Mouse (Mus musculus) hindbrain, embryonic 16.5 days (tissue): ENCODE data around the gene Gm39115. TPM values are rescaled to one million over a fixed set of nuclear protein-coding genes. Genes with fewer than 3 reads are reported as not detected.

Experiments
- ATAC-seq: fragments of 200-750 bp; cut with Nextera tagmentation; 2 replicates; pipeline ENCODE4 v1.8.0; 2017; ENCODE audit warnings: moderate TSS enrichment, moderate library complexity
- H3K27ac ChIP-seq: fragments of 300-500 bp; sonication (generic); 2 replicates; pipeline ENCODE4 v1.5.1; 2014; ENCODE audit warnings: low read depth, mild to moderate bottlenecking, control low read depth, low read length, moderate library complexity
- H3K27me3 ChIP-seq: fragments of 300-500 bp; sonication (generic); replicated peaks from 2 replicates; pipeline ENCODE4 v1.6.1; 2014; ENCODE audit warnings: low read length; ENCODE audit not compliant: control insufficient read depth, insufficient read depth
- H3K36me3 ChIP-seq: fragments of 300-500 bp; sonication (generic); 2 replicates; pipeline ENCODE4 v1.6.1; 2014; ENCODE audit warnings: mild to moderate bottlenecking, low read length, moderate library complexity, mixed read lengths; ENCODE audit not compliant: control insufficient read depth, insufficient read depth
- H3K4me1 ChIP-seq: fragments of 300-500 bp; sonication (generic); 2 replicates; pipeline ENCODE4 v1.6.1; 2014; ENCODE audit warnings: low read depth, low read length; ENCODE audit not compliant: control insufficient read depth, insufficient read depth
- H3K4me2 ChIP-seq: fragments of 300-500 bp; sonication (generic); 2 replicates; pipeline ENCODE4 v1.6.1; 2014; ENCODE audit warnings: mild to moderate bottlenecking, low read length, control low read depth, moderate library complexity
- H3K4me3 ChIP-seq: fragments of 300-500 bp; sonication (generic); 2 replicates; pipeline ENCODE4 v1.5.1; 2014; ENCODE audit warnings: mild to moderate bottlenecking, low read length, control low read depth, moderate library complexity
- H3K9ac ChIP-seq: fragments of 300-500 bp; sonication (generic); 2 replicates; pipeline ENCODE4 v1.6.1; 2014; ENCODE audit warnings: low read depth, mild to moderate bottlenecking, control low read depth, low read length, moderate library complexity
- H3K9me3 ChIP-seq: fragments of 300-500 bp; sonication (generic); 2 replicates; pipeline ENCODE4 v1.6.1; 2014; ENCODE audit warnings: mild to moderate bottlenecking, low read length, moderate library complexity; ENCODE audit not compliant: control insufficient read depth
- WGBS: fragments of 180-500 bp; shearing (Covaris S2); extraction: QIAGEN DNeasy Blood & Tissue Kit; methylation state at CpG from one replicate; pipeline ENCODE4 v1.1.7; 2014; 5-methylcytosine and 5-hydroxymethylcytosine counted together
- polyA plus RNA-seq: library from polyadenylated mRNA; unstranded; fragments of >200 nt; fragmentation: Nextera tagmentation; extraction: Ambion mirVana; gene quantifications from 2 replicates; pipeline ENCODE4 v1.2.1, GENCODE M21; 2015

The Gm39115 gene
- polyA plus RNA-seq, 1 experiment from 2014 or later = 0.24 TPM

DNA sequence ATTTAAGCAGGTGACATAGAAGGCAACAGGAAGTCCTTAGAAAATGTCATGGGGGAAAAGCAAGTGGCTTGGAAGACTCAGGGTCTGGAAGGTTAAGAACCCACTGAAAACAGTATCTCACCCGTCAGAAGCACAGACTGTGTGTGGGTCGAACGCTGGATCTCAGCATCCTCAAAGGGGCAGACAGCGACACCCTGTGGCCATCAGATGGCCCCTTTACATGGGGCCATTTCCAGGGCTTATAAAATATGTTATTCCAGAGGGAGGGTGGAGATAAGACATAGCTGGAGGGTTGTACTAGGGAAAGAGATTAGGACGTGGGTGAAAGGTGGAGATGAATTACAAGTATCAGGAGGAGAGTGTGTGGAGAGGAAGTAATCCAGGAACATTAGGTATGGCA is 16.2 kb downstream of the Gm39115 start:
- Histone ChIP-seq H3K27ac (no peak overlapping the region), H3K9me3 (no peaks in the 10 kb centered on the region), H3K27me3 (no peaks in the 10 kb centered on the region), H3K36me3 (no peaks in the 10 kb centered on the region), H3K9ac (no peak overlapping the region), H3K4me1 (no peaks in the 10 kb centered on the region), H3K4me2 (no peak overlapping the region), H3K4me3 (no peak overlapping the region)
- no peak for ATAC-seq
- 27% methylated on average over 5 of the region's 5 CpGs for WGBS

DNA sequence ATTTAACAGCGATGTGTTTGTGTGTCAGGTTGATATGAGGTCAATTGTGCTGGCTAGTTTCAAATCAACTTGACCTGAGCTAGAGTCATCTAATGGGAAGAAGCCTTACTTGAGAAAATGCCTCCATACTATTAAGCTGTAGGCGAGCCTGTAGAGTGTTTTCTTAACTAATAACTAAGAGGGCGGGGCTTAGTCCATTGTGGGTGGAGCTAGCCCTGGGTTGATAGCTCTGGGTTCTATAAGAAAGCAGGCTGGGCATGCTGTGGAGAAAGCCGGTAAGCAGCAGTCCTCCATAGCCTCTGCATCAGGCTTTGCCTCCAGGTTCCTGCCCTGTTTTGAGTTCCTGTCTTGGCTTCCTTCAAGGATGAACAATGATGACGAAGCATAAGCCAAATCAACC is 31.1 kb downstream of the Gm39115 start:
- no peak overlapping the region for H3K27ac ChIP-seq
- no peak overlapping the region for H3K4me3 ChIP-seq
- no peak overlapping the region for H3K4me2 ChIP-seq
- H3K9ac ChIP-seq = no peak overlapping the region
- WGBS = 67% methylated on average over 5 of the region's 5 CpGs
- no peak for ATAC-seq
- no peaks in the 10 kb centered on the region for H3K4me1 ChIP-seq
- H3K9me3 ChIP-seq = no peaks in the 10 kb centered on the region
- no peaks in the 10 kb centered on the region for H3K36me3 ChIP-seq
- no peaks in the 10 kb centered on the region for H3K27me3 ChIP-seq

DNA sequence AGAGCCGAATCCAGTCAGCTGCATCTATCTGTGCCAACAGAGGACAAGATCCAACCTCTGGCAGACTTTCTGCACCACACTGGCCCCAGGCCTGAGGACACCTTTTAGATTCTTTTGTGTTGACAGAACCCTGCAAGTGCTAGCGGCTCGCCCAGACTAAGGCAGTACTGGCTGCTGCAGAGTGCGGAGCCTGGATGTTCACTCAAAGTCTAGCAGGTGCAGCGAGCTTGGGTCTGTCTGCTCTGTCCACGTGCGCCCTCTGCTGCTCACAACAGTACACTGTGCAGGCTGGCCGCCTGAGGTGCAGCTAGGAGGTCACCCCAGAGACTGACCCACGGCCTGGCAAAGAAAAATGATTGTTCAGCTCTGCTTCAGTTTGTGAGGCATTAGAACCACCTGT is 38.1 kb downstream of the Gm39115 start:
- Histone ChIP-seq H3K4me2 (peak overlapping the region; percentile 40), H3K27me3 (no peaks in the 10 kb centered on the region), H3K9ac (no peak overlapping the region), H3K4me1 (peaks cover 17% of the 10 kb centered on the region), H3K36me3 (no peaks in the 10 kb centered on the region), H3K9me3 (no peaks in the 10 kb centered on the region), H3K4me3 (no peak overlapping the region), H3K27ac (no peak overlapping the region)
- WGBS = 8% methylated on average over 9 of the region's 9 CpGs
- peak; percentile 65 for ATAC-seq

DNA sequence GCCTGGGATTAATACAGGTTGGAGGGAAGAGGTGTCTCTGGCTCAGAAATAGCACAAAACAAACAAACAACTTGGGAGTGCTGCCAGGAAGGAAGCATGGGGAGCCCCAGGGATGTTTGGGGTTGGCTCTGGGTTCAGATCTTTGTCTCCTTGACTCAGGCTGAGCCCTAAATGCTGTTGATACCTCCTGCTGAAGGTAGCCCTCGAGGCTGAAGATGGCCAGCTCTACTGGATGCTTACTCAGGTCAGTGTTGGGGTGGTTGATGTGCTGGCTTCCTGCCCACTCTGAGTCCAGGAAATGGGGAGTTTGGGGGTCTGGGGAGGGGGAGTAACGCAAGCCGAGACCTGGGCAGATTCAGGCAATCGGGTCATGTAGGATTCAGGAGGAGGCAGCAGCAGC is 39.1 kb downstream of the Gm39115 start:
- ATAC-seq = no peak
- WGBS = 74% methylated on average over 4 of the region's 4 CpGs
- Histone ChIP-seq H3K4me2 (peak overlapping the region; percentile 89), H3K9ac (no peak overlapping the region), H3K4me1 (peaks cover 28% of the 10 kb centered on the region), H3K27me3 (no peaks in the 10 kb centered on the region), H3K4me3 (no peak overlapping the region), H3K27ac (no peak overlapping the region), H3K9me3 (no peaks in the 10 kb centered on the region), H3K36me3 (no peaks in the 10 kb centered on the region)

DNA sequence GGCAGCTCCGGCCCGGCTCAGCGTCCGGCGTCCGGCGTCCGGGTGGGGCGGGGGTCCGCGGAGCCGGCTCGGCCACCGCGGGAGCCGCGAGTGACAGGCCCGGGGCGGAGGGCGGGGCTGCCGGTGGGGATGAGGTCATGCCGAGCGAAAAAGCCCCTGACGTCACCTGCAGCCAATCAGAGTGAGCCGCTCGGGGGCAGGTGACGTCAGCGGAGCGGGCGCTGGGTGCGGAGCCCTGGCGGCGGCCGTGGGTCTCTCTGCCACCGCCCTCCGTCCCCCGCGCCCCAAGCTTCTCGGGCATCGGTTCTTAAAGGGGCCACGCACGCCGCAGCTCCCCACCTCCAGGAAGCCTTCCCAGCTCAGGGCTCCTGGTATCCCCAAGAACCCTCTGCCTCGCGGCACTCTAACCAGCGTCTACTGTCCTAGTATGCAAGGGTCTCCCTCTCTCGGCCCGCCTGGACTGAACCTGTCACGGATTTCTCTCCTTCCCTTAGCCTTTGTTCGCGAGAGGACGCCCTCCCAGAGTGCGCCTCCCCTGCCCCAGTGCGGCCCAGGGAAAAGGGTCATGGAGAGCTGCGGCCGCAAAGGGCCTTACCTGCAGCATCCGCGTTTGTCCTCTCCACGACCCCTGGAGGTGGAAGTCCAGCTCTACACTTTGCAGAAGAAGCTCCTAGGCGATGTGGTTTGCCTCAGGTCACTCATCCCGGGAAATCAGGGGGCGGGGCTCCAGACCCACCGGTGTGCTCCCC is 40.5 kb downstream of the Gm39115 start, which contains the start of gene Dusp8:
Gene Dusp8 (minus strand): TSS at position 661 of the 749 bp plus-strand sequence.
- Histone ChIP-seq H3K27me3 (no peaks in the 10 kb centered on the region), H3K27ac (peak within 1 kb of the TSS; percentile 96), H3K36me3 (no peaks in the 10 kb centered on the region), H3K9ac (peak within 1 kb of the TSS; percentile 98), H3K9me3 (no peaks in the 10 kb centered on the region), H3K4me1 (peaks cover 41% of the 10 kb centered on the region), H3K4me2 (peak within 1 kb of the TSS; percentile 89), H3K4me3 (peak within 1 kb of the TSS; percentile 81)
- peak; percentile 83 for ATAC-seq
- 0% methylated on average over 59 of the region's 63 CpGs for WGBS

DNA sequence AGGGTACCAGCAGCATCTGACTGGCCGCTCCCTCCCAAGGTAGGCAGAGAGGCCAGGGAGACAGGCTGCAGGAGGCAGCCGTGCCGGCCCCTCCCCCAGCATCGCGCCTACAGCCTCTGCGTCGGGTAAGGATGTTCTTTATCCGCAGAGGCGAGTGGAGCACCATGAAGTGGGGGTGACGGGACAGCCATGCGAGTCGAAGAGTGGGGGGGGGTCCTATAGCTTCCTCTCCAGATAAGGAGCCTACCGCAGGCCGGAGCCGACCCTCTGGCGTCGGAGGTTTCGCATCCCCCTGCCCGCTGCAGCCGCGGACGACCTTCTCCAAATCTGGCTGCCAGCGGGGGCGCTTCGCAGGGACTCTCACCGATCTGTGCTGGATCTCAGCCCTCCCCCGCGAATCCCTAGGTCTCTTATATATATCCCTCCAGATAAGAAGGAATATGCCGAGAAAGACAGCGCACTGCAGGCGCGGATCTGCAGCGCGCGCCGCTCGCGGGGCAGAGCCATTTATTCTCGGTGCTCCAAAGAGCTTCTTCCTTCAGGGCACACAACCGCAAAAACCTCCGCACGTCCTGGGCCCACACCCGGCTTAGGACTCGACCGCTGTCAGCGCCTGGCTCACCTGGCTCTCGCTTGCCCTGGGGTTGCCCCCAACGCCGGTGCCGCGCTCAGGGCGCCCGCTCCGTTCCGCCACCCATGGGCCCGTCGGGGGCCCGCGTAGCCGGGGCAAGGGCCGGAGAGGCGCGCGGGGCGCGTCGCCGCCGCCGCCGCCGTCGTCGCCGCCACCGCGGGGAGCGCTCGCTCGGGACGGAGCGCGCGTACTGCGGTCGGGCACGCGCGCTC is 41.3 kb downstream of the Gm39115 start:
- Histone ChIP-seq H3K27me3 (no peaks in the 10 kb centered on the region), H3K4me2 (peak overlapping the region; percentile 89), H3K36me3 (no peaks in the 10 kb centered on the region), H3K4me3 (peak overlapping the region; percentile 81), H3K9me3 (no peaks in the 10 kb centered on the region), H3K4me1 (peaks cover 50% of the 10 kb centered on the region), H3K27ac (peak overlapping the region; percentile 96), H3K9ac (peak overlapping the region; percentile 98)
- peak; percentile 44 for ATAC-seq
- WGBS = 0% methylated on average over 60 of the region's 89 CpGs

DNA sequence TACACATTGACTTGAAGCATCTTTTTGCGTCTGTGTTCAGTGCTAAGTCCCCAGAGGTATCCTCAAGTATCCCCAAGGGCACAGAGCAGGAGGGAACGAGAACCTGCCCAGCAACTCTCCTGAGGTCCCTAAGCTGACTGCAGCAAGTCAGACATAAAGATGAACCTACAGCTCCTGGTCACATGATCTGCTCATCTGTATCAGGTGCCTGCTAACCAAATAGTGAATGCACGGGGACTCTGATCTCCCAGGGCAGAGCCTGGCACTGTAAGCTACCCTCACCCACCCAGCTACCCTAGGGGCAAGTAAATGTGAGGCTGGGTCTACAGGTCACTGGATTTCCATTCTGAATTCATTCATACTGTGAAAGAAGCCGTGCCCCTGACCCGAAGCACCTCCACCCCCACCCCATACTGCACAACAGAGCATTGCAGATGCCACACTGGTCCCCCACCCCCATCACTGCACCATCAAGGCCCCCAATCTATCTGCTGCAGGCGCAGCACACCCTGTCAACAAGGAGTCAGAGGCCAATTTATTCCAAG is 42.1 kb downstream of the Gm39115 start:
- peaks cover 57% of the 10 kb centered on the region for H3K4me1 ChIP-seq
- H3K27ac ChIP-seq = peak overlapping the region; percentile 96
- H3K36me3 ChIP-seq = no peaks in the 10 kb centered on the region; the same call in 1 of the 2 replicates
- peak overlapping the region; percentile 81 for H3K4me3 ChIP-seq
- peak overlapping the region; percentile 98 for H3K9ac ChIP-seq
- H3K4me2 ChIP-seq = peak overlapping the region; percentile 89
- ATAC-seq = 0 out of 2 replicates have a peak, but pooled peaks have one; percentile 2
- H3K27me3 ChIP-seq = no peaks in the 10 kb centered on the region
- H3K9me3 ChIP-seq = no peaks in the 10 kb centered on the region
- WGBS = 13% methylated on average over 6 of the region's 6 CpGs

DNA sequence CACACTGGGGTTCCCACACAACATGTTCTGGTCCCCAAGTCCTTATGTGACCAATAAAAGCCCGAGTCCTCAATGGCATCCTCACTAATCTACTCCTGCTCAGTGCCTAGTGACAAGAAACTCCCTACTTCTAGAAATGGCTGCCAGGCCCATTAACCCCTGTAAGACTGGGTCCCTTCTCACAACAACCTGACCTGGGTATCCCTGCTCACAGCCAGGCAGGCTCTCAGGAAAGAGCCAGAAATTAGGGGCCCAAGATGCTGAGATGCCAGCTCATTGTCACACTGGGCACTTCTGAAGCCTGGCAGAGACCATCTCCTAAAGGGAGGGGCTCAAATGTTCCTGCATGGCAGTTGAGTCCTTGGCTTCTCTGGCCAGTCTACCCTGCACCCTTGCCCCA is 42.8 kb downstream of the Gm39115 start:
- Histone ChIP-seq H3K4me2 (peak overlapping the region; percentile 89), H3K36me3 (peaks cover 4% of the 10 kb centered on the region; the same call in 1 of the 2 replicates), H3K9me3 (no peaks in the 10 kb centered on the region), H3K27me3 (no peaks in the 10 kb centered on the region), H3K9ac (peak overlapping the region; percentile 98), H3K4me3 (peak overlapping the region; percentile 81), H3K4me1 (peaks cover 64% of the 10 kb centered on the region), H3K27ac (peak overlapping the region; percentile 96)
- WGBS = 21% methylated on average over 1 of the region's 1 CpGs
- ATAC-seq = no peak

DNA sequence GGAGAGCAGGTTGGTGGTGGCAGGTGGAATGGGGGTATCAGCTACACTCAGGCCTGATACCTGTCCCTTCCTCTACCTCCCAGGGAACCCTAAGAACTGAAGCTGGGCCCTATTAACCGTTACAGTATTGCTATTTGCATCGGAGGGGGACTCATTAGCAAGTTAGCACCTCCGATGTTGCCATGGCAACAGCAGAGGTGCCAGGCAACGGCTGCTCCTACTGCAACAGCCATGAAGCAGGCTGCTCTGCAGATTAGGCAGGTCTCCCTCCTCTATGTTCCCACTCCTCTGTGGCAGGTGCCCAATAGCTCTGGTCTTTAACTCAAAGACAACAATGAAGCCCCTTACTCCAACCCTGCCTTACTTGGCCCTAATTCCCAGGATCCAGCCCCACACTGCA is 44.0 kb downstream of the Gm39115 start:
- peaks cover 12% of the 10 kb centered on the region for H3K36me3 ChIP-seq
- peak overlapping the region; percentile 89 for H3K4me2 ChIP-seq
- no peaks in the 10 kb centered on the region for H3K9me3 ChIP-seq
- H3K4me3 ChIP-seq = peak overlapping the region; percentile 81
- peaks cover 64% of the 10 kb centered on the region for H3K4me1 ChIP-seq
- 0% methylated on average over 4 of the region's 4 CpGs for WGBS
- H3K27me3 ChIP-seq = no peaks in the 10 kb centered on the region
- H3K9ac ChIP-seq = peak overlapping the region; percentile 98
- 0 out of 2 replicates have a peak, but pooled peaks have one; percentile 17 for ATAC-seq
- peak overlapping the region; percentile 96 for H3K27ac ChIP-seq
